16 mouse cellular contexts compared by ENCODE assay signal in genomic region chr10:68075181-68075580, GRCm38 (mm10).
"Had no signal": no experiment of that assay in that cellular context is flagged by ENCODE, and none has a peak within 500 bp of the region (broad histone marks: within the 10 kb centered on the region; RNA-seq: fewer than 3 reads in every experiment).

No protein-coding gene starts in this region.

- H3K9ac ChIP-seq: liver, embryonic 12.5 days; lung, embryonic 15.5 days; midbrain, embryonic 12.5 days had no signal

- DNase-seq: kidney, adult 11 months; kidney, adult 9 months; kidney, postnatal 4 days; lung, postnatal 36 days; right cerebral cortex, adult 18-20 months; right cerebral cortex, postnatal 25 days; thymus, adult 18-20 months; thymus, postnatal 14 days had no signal

- H3K4me3 ChIP-seq: layer of hippocampus, adult 2 months; left cerebral cortex, adult 2 months; limb, embryonic 10.5 days; liver, embryonic 12.5 days; lung, embryonic 15.5 days; megakaryocyte, embryonic 14.5 days; midbrain, embryonic 12.5 days had no signal

- H3K4me2 ChIP-seq: liver, embryonic 12.5 days; lung, embryonic 15.5 days; midbrain, embryonic 12.5 days had no signal

- H3K9me3 ChIP-seq: limb, embryonic 10.5 days; liver, embryonic 12.5 days; lung, embryonic 15.5 days; midbrain, embryonic 12.5 days had no signal

- H3K36me3 ChIP-seq: limb, embryonic 10.5 days; liver, embryonic 12.5 days; lung, embryonic 15.5 days; midbrain, embryonic 12.5 days had no signal

- H3K4me1 ChIP-seq: limb, embryonic 10.5 days; liver, embryonic 12.5 days; lung, embryonic 15.5 days; midbrain, embryonic 12.5 days had no signal

- ATAC-seq: liver, embryonic 12.5 days had no signal

- H3K27me3 ChIP-seq: liver, embryonic 12.5 days; lung, embryonic 15.5 days; megakaryocyte, embryonic 14.5 days; midbrain, embryonic 12.5 days had no signal

- H3K27ac ChIP-seq: kidney, postnatal 0 days; layer of hippocampus, adult 2 months; left cerebral cortex, adult 2 months; limb, embryonic 10.5 days; liver, embryonic 12.5 days; lung, embryonic 15.5 days; midbrain, embryonic 12.5 days had no signal
